Mouse (Mus musculus): ENCODE data around the gene Bmt2.

GRCm38 (mm10) chr6:13598239-13598923, 79.4 kb downstream of the Bmt2 start:
- TF ChIP-seq POLR2A (IDR thresholded peaks at IDR 0.05; ENCODE audit: low read depth, low read length) (no peak), CTCF (IDR thresholded peaks at IDR 0.05; ENCODE audit: extremely low read depth, insufficient read depth, insufficient read length, insufficient replicate concordance) (no peak)

All from spleen, adult 2 months (tissue).